8 mouse cellular contexts compared by ENCODE assay signal in the genomic region with DNA sequence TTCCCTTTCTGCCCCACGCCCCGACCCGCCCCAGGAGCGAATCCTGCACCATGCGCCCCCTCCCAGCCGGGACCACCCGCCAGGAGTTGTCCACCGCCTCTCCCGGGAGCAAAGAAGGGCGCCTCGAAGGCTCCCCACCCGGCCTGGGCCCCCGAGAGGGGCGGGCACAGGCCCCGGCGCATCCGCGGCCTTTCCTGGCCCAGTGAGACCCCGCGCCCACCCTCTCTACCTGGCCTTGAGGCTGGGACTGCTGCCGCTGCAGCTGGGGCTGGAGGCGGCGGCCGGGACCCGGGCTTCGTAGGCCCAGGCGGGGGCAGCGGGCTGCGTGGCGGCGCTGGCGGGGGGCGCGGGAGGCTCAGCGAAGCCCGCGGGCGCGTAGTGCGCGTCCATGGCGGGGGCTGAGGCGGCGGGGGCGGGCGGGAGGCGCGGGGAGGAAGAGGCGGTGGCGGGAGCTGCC. TPM values are rescaled to one million over a fixed set of nuclear protein-coding genes. Genes with fewer than 3 reads are reported as not detected.
DNase-seq lines count a peak whose midpoint lies in the region; TF ChIP-seq lines count a peak whose summit lies in the region.

Qser1 (minus strand) TSS at position 390 of the 457 bp plus-strand sequence.

- no peaks in the 10 kb centered on the region for H3K27me3 ChIP-seq in heart, adult 2 months (ENCODE audit: control insufficient read depth, insufficient read depth, low read length)
- H3K27me3 ChIP-seq in C2C12 (ENCODE audit: control insufficient read depth, insufficient read depth, insufficient read length), result no peaks in the 10 kb centered on the region
- H3K27me3 ChIP-seq in heart, embryonic 10.5 days (ENCODE audit: insufficient read depth, poor library complexity, severe bottlenecking), result no peaks in the 10 kb centered on the region

- no peak for TF ChIP-seq EP300 in heart, adult 2 months (IDR thresholded peaks at IDR 0.05; ENCODE audit: insufficient read depth, low read depth, low read length)

- WGBS in heart, adult 2 months, result under 1% methylated on average over 46 of the region's 50 CpGs
- 0% methylated on average over 41 of the region's 50 CpGs for WGBS in heart, embryonic 10.5 days
- WGBS in olfactory bulb, adult 2 months, result under 1% methylated on average over 36 of the region's 50 CpGs

- H3K36me3 ChIP-seq in heart, adult 2 months (ENCODE audit: control insufficient read depth, insufficient read depth, low read length), result peaks cover 4% of the 10 kb centered on the region; the same call in 1 of the 2 replicates
- H3K36me3 ChIP-seq in C2C12 (ENCODE audit: control insufficient read depth, insufficient read depth), result no peaks in the 10 kb centered on the region
- H3K36me3 ChIP-seq in heart, embryonic 10.5 days, result no peaks in the 10 kb centered on the region

- peak within 1 kb of the TSS; percentile 92 for H3K4me3 ChIP-seq in heart, adult 2 months
- H3K4me3 ChIP-seq in C2C12 (ENCODE audit: insufficient read depth, poor library complexity, severe bottlenecking), result peak within 1 kb of the TSS; percentile 50
- H3K4me3 ChIP-seq in heart, embryonic 10.5 days, result peak within 1 kb of the TSS; percentile 99
- H3K4me3 ChIP-seq in olfactory bulb, adult 2 months (ENCODE audit: insufficient read depth, low read depth, low read length), result peak within 1 kb of the TSS; percentile 63

- H3K79me2 ChIP-seq in heart, adult 2 months (replicated peaks; ENCODE audit: control insufficient read depth, insufficient read depth, low read length), result no peaks in the 10 kb centered on the region; the same call in 1 of the 2 replicates
- peaks cover 49% of the 10 kb centered on the region for H3K79me2 ChIP-seq in C2C12 (ENCODE audit: control insufficient read depth, insufficient read depth)

- H3ac ChIP-seq in C2C12 (ENCODE audit: control insufficient read depth, insufficient read length, low read depth), result peak within 1 kb of the TSS; percentile 95

- H3K79me3 ChIP-seq in C2C12 (ENCODE audit: low read depth), result peaks cover 45% of the 10 kb centered on the region

- no peaks in the 10 kb centered on the region for H3K9me3 ChIP-seq in heart, embryonic 10.5 days

- TF ChIP-seq POLR2A in heart, adult 2 months (IDR thresholded peaks at IDR 0.05; ENCODE audit: insufficient read depth, low read depth, low read length), result no peak
- TF ChIP-seq POLR2A in olfactory bulb, adult 2 months (IDR thresholded peaks at IDR 0.05; ENCODE audit: insufficient read depth, low read depth, low read length), result no peak

- TF ChIP-seq CTCF in heart, adult 2 months (IDR thresholded peaks at IDR 0.05), result no peak
- TF ChIP-seq CTCF in C2C12 (IDR thresholded peaks at IDR 0.05; ENCODE audit: control insufficient read depth, insufficient read depth, insufficient read length), result no peak
- TF ChIP-seq CTCF in olfactory bulb, adult 2 months (IDR thresholded peaks at IDR 0.05; ENCODE audit: insufficient read depth, low read depth, low read length), result no peak

- DNase-seq in heart, adult 2 months, result no peak
- no peak for DNase-seq in heart, adult 11 months
- DNase-seq in c-Kit-positive CD71-positive TER-119-positive erythroid progenitor cells, embryonic 14.5 days (ENCODE audit: low spot score), result peak; percentile 1
- DNase-seq in heart, embryonic 10.5 days (ENCODE audit: low spot score), result no peak
- no peak for DNase-seq in layer of hippocampus, postnatal 36 days
- no peak for DNase-seq in kidney, adult 18-20 months

- peaks cover 1% of the 10 kb centered on the region; the same call in 1 of the 2 replicates for H3K4me1 ChIP-seq in heart, adult 2 months (ENCODE audit: control insufficient read depth, insufficient read depth, low read length)
- H3K4me1 ChIP-seq in heart, embryonic 10.5 days, result peaks cover 12% of the 10 kb centered on the region
- H3K4me1 ChIP-seq in olfactory bulb, adult 2 months (ENCODE audit: control insufficient read depth, insufficient read depth, low read length), result peaks cover 2% of the 10 kb centered on the region

- peak within 1 kb of the TSS; percentile 95 for H3K9ac ChIP-seq in heart, adult 2 months (ENCODE audit: low read depth, low read length)

- peak within 1 kb of the TSS; percentile 95 for H3K27ac ChIP-seq in heart, adult 2 months
- peak within 1 kb of the TSS; percentile 100 for H3K27ac ChIP-seq in heart, embryonic 10.5 days
- peak within 1 kb of the TSS; percentile 80; the same call in 1 of the 2 replicates for H3K27ac ChIP-seq in olfactory bulb, adult 2 months (ENCODE audit: insufficient read depth, low read depth, low read length)

- intact Hi-C loops in heart, adult 2 months (cut with DNase I), result loop anchor here (5.0 to 10.0 kb wide), 2 partner anchors 324 to 372 kb away; partner anchors contain the start of gene Hipk3

TF ChIP-seq in C2C12, 6 proteins besides CTCF, POLR2A, EP300 and RAD21:
- TF ChIP-seq USF1 (IDR thresholded peaks at IDR 0.05; ENCODE audit: low read depth), result no peak
- no peak for TF ChIP-seq MAX (IDR thresholded peaks at IDR 0.05)
- no peak for TF ChIP-seq MYOG (IDR thresholded peaks at IDR 0.05; ENCODE audit: control insufficient read depth, extremely low read depth, insufficient read length)
- no peak for TF ChIP-seq MYOD1 (IDR thresholded peaks at IDR 0.05; ENCODE audit: control insufficient read depth, insufficient read length, low read depth)
- TF ChIP-seq CEBPB (IDR thresholded peaks at IDR 0.05; ENCODE audit: low read depth), result no peak
- no peak for TF ChIP-seq FOSL1 (IDR thresholded peaks at IDR 0.05; ENCODE audit: insufficient read depth, low read length, poor library complexity, severe bottlenecking)
TF ChIP-seq in C2C12: peak in this region for 0.

RNA-seq across cellular contexts. Expression of gene Qser1, which starts in this region (rescaled TPM):
- total RNA-seq in heart, adult 2 months (2021), result 10 to 100 TPM; 26.4 to 30.2 TPM
- polyA plus RNA-seq in heart, adult 2 months (2012; rRNA removed), result 7.5 and 15.4 TPM in 2 replicates
- polyA plus RNA-seq in C2C12 (2012; fragmentation: generic; extraction: Trizol), result 5.3 TPM
- polyA plus RNA-seq in heart, embryonic 10.5 days (2016; fragmentation: Nextera tagmentation; extraction: Ambion mirVana), result 7.4 and 8.3 TPM in 2 replicates
- total RNA-seq in layer of hippocampus, postnatal 36 days (2021), result 10 to 100 TPM; 10.5 to 11.3 TPM
- not detected in 2 replicates for polyA plus RNA-seq in olfactory bulb, adult 2 months (2012; ENCODE audit: insufficient read depth, insufficient read length, low replicate concordance, missing spikeins)
